Mouse (Mus musculus): ENCODE results near the gene Kif26b. TPM values are rescaled to one million over a fixed set of nuclear protein-coding genes. Genes with fewer than 3 reads are reported as not detected.
A peak's percentile ranks its signal among the peaks of the same experiment; 100 is the strongest.

Kif26b gene
- polyA plus RNA-seq, 1 experiment from 2014 or later = 2.7 TPM

DNA sequence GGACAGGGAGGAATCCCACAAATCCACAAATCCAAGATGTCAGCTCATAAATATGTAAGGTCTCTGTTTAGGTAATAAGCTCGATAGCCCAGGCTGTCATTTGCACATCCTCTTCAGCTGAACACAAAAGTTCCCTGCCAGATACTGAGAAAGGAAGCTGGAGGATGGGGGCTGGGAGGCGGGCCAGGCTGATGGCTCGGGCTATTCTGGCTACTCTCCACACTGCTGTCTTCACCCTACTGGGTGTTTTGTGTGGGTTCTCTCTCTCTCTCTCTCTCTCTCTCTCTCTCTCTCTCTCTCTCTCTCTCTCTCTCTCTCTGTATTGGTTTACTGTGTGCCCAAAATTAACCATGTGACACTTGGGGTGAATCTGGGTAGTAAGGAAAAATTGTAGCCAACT lies 274.2 kb downstream of the Kif26b start:
- 33% methylated on average over 3 of the region's 3 CpGs for WGBS
- ATAC-seq = peak; percentile 44; the same call in 1 of the 2 replicates

DNA sequence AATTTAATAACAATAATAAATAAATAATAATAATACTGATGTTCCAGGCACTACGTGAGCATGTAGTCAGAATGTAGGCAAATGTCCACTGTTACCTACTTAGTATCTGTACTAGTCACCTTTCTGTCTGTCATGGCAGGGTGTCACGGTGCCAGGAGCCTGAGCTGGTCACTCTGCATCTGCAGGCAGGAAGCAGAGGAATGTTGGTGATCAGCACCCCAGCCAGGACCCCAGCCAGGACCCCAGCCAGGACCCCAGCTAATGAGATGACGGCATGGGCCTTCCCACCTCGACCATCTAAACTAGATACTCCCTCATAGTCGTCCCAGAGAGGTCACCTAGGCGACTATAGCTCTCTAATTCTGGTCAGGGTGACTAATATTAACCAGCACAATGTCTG lies 288.6 kb downstream of the Kif26b start:
- ATAC-seq = no peak
- Histone ChIP-seq H3K27me3 (replicated peaks; ENCODE audit: control insufficient read depth, insufficient read depth, low read length) (no peaks in the 10 kb centered on the region), H3K9me3 (replicated peaks; ENCODE audit: control insufficient read depth, low read length) (no peaks in the 10 kb centered on the region), H3K36me3 (ENCODE audit: control insufficient read depth, insufficient read depth, low read length) (no peaks in the 10 kb centered on the region), H3K9ac (ENCODE audit: low read length) (no peak overlapping the region), H3K4me1 (ENCODE audit: control insufficient read depth, insufficient read depth, low read length) (peaks cover 17% of the 10 kb centered on the region; the same call in 1 of the 2 replicates), H3K27ac (ENCODE audit: low read depth, low read length) (no peak overlapping the region), H3K4me2 (ENCODE audit: low read length) (no peak overlapping the region), H3K4me3 (ENCODE audit: low read depth, low read length) (no peak overlapping the region)
- DNase-seq (ENCODE audit: low spot score) = no peak
- 85% methylated on average over 6 of the region's 6 CpGs for WGBS

More for the DNA sequence above, 274.2 kb downstream of the Kif26b start:
- Histone ChIP-seq H3K4me1 (ENCODE audit: control insufficient read depth, insufficient read depth, low read length) (peaks cover 9% of the 10 kb centered on the region; the same call in 1 of the 2 replicates), H3K4me2 (ENCODE audit: low read length) (no peak overlapping the region), H3K27me3 (replicated peaks; ENCODE audit: control insufficient read depth, insufficient read depth, low read length) (no peaks in the 10 kb centered on the region), H3K27ac (ENCODE audit: low read depth, low read length) (no peak overlapping the region), H3K9me3 (replicated peaks; ENCODE audit: control insufficient read depth, low read length) (no peaks in the 10 kb centered on the region), H3K9ac (ENCODE audit: low read length) (no peak overlapping the region), H3K36me3 (ENCODE audit: control insufficient read depth, insufficient read depth, low read length) (no peaks in the 10 kb centered on the region), H3K4me3 (ENCODE audit: low read depth, low read length) (no peak overlapping the region)
- peak; percentile 34 for DNase-seq (ENCODE audit: low spot score)

DNA sequence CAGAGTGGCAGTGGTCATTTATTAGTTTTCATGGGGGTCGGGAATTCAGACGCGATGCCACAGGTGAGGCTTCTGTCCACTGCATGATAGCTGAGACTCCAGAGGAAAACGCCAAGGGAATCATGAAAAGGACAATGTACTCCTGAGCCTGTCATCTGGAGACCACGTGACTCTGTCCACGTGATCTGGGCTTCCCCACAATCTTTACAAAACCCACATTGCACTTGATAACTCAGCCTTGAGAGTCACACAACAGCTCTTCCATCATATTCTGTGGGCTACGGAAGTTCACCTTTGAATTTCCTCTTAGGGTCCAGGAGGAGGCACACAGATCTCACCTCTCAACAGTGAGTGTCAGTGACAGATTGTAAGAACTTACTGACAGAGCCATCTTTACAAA lies 290.1 kb downstream of the Kif26b start:
- no peak overlapping the region for H3K9ac ChIP-seq (ENCODE audit: low read length)
- no peaks in the 10 kb centered on the region for H3K36me3 ChIP-seq (ENCODE audit: control insufficient read depth, insufficient read depth, low read length)
- 0 out of 2 replicates have a peak, but pooled peaks cover 3% of the 10 kb centered on the region for H3K27me3 ChIP-seq (replicated peaks; ENCODE audit: control insufficient read depth, insufficient read depth, low read length)
- ATAC-seq (no peak), DNase-seq (ENCODE audit: low spot score) (no peak)
- no peak overlapping the region for H3K4me2 ChIP-seq (ENCODE audit: low read length)
- H3K4me1 ChIP-seq (ENCODE audit: control insufficient read depth, insufficient read depth, low read length) = peaks cover 17% of the 10 kb centered on the region; the same call in 1 of the 2 replicates
- H3K27ac ChIP-seq (ENCODE audit: low read depth, low read length) = no peak overlapping the region
- WGBS = 93% methylated on average over 7 of the region's 7 CpGs
- H3K9me3 ChIP-seq (replicated peaks; ENCODE audit: control insufficient read depth, low read length) = no peaks in the 10 kb centered on the region
- H3K4me3 ChIP-seq (ENCODE audit: low read depth, low read length) = no peak overlapping the region

DNA sequence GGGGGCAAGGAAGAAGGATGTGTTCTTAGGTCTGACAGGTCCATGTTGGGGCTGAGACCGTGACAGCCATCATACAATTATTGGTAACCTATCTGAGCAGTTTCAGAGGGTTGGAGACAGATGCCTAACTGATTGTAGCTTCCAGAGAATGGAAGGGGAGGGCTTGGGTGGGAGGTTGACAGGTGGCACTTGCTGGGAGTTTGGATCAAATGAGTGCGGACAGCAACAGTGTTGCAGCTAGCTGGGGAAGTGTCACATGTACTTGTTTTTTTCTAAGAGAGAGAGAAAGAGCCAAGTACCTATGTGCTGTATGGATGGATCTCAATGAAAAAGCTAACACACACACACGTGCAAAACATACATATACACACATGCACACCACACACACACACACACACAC lies 291.2 kb downstream of the Kif26b start:
- ATAC-seq = no peak
- no peak overlapping the region for H3K27ac ChIP-seq (ENCODE audit: low read depth, low read length)
- WGBS = 69% methylated on average over 3 of the region's 3 CpGs
- H3K36me3 ChIP-seq (ENCODE audit: control insufficient read depth, insufficient read depth, low read length) = no peaks in the 10 kb centered on the region
- H3K4me1 ChIP-seq (ENCODE audit: control insufficient read depth, insufficient read depth, low read length) = peaks cover 17% of the 10 kb centered on the region; the same call in 1 of the 2 replicates
- no peak for DNase-seq (ENCODE audit: low spot score)
- no peak overlapping the region for H3K4me3 ChIP-seq (ENCODE audit: low read depth, low read length)
- H3K27me3 ChIP-seq (replicated peaks; ENCODE audit: control insufficient read depth, insufficient read depth, low read length) = 0 out of 2 replicates have a peak, but pooled peaks cover 3% of the 10 kb centered on the region
- H3K9ac ChIP-seq (ENCODE audit: low read length) = no peak overlapping the region
- H3K9me3 ChIP-seq (replicated peaks; ENCODE audit: control insufficient read depth, low read length) = no peaks in the 10 kb centered on the region
- no peak overlapping the region for H3K4me2 ChIP-seq (ENCODE audit: low read length)

DNA sequence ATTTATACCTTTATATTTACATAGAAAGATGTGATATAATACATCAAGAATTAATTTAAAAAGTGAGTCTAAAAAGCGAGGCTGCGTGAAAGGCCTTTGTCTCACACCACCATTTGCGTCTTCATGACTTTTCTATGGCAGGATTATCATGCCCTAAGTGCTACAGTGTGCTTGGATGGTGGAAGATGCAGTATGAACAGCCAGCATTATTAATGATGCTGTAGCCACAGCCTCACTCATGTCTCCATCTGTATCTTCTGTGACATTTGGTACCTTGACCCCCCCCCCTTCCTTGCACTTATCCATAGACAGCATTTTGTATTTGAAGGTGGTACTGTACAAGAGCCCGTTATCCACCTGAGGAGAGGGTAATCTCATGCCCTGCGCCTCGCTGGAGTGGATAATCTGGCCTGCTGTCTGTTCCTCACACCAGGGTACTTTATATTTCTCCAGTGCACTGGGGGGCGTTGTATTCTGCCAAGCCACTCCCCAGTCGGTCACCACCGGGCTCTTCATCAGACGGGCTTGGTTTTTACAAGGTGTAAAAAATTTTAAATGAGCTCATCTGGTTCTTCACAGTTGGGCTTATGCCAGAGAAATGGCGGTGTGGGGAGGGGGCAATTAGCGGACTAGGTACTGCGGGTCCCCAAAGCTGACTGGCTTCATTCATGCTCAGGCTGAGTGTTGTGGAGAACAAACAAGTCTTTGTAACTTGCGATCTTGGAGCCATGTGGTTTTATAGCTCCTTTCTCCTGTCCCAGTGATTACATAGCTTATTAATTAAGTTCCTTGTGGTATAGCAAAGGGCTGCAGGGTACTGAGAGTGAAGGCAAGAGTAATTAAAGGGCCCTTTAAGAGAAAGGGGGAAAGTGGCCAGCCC lies 291.9 kb downstream of the Kif26b start:
- Histone ChIP-seq H3K9me3 (replicated peaks; ENCODE audit: control insufficient read depth, low read length) (no peaks in the 10 kb centered on the region), H3K4me3 (ENCODE audit: low read depth, low read length) (no peak overlapping the region), H3K27ac (ENCODE audit: low read depth, low read length) (no peak overlapping the region), H3K4me2 (ENCODE audit: low read length) (no peak overlapping the region), H3K4me1 (ENCODE audit: control insufficient read depth, insufficient read depth, low read length) (peaks cover 20% of the 10 kb centered on the region; the same call in 1 of the 2 replicates), H3K27me3 (replicated peaks; ENCODE audit: control insufficient read depth, insufficient read depth, low read length) (0 out of 2 replicates have a peak, but pooled peaks cover 3% of the 10 kb centered on the region), H3K36me3 (ENCODE audit: control insufficient read depth, insufficient read depth, low read length) (no peaks in the 10 kb centered on the region), H3K9ac (ENCODE audit: low read length) (no peak overlapping the region)
- DNase-seq (ENCODE audit: low spot score) = peak; percentile 93
- peak; percentile 94 for ATAC-seq
- 14% methylated on average over 14 of the region's 14 CpGs for WGBS

DNA sequence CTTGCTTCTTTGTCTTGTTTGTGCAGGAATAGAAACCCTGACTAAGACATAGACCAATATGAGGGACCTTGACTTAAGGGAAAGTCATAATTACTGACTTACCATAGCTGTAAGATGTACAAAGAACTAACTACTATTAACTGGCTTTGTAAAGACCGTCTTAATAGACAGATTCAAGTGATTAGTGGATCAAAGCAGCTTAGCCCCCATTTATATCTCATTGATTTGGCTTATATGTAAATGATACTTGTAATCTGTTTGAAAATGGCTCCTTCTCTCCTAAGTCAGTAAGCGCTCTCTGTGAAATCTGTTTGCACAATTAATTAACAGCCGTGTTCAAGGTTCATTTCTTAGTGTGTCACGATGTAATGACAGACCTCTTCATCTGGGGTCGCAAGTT lies 295.9 kb downstream of the Kif26b start:
- Histone ChIP-seq H3K9ac (ENCODE audit: low read length) (no peak overlapping the region), H3K27me3 (replicated peaks; ENCODE audit: control insufficient read depth, insufficient read depth, low read length) (0 out of 2 replicates have a peak, but pooled peaks cover 3% of the 10 kb centered on the region), H3K4me1 (ENCODE audit: control insufficient read depth, insufficient read depth, low read length) (peaks cover 23% of the 10 kb centered on the region; the same call in 1 of the 2 replicates), H3K4me3 (ENCODE audit: low read depth, low read length) (no peak overlapping the region), H3K9me3 (replicated peaks; ENCODE audit: control insufficient read depth, low read length) (no peaks in the 10 kb centered on the region), H3K27ac (ENCODE audit: low read depth, low read length) (no peak overlapping the region), H3K36me3 (ENCODE audit: control insufficient read depth, insufficient read depth, low read length) (no peaks in the 10 kb centered on the region), H3K4me2 (ENCODE audit: low read length) (no peak overlapping the region)
- ATAC-seq = no peak
- no peak for DNase-seq (ENCODE audit: low spot score)
- 23% methylated on average over 5 of the region's 5 CpGs for WGBS

DNA sequence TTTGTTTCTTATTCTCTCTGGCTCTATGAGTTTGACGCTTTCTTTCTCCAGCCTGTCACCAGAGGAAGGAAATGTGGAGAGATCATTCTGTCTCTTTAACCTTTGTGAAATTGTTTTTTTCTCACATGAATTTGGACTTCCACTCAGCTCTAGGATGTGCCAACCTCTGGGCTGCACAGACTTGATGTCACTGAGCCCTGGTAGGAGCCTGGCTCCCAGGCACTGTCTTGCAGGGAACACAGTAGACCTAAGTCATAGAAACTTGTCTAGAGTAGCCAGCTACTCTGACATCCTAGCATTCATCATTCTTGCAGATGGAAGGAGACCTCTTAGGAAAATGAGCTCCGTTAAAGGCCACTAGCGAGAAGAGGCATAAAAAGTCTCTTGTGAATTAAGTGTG lies 298.3 kb downstream of the Kif26b start:
- H3K4me1 ChIP-seq (ENCODE audit: control insufficient read depth, insufficient read depth, low read length) = peaks cover 9% of the 10 kb centered on the region; the same call in 1 of the 2 replicates
- no peak overlapping the region for H3K9ac ChIP-seq (ENCODE audit: low read length)
- DNase-seq (ENCODE audit: low spot score) (no peak), ATAC-seq (no peak)
- H3K4me3 ChIP-seq (ENCODE audit: low read depth, low read length) = no peak overlapping the region
- WGBS = 81% methylated on average over 3 of the region's 3 CpGs
- no peak overlapping the region for H3K4me2 ChIP-seq (ENCODE audit: low read length)
- H3K27ac ChIP-seq (ENCODE audit: low read depth, low read length) = no peak overlapping the region
- H3K27me3 ChIP-seq (replicated peaks; ENCODE audit: control insufficient read depth, insufficient read depth, low read length) = 0 out of 2 replicates have a peak, but pooled peaks cover 3% of the 10 kb centered on the region
- no peaks in the 10 kb centered on the region for H3K9me3 ChIP-seq (replicated peaks; ENCODE audit: control insufficient read depth, low read length)
- no peaks in the 10 kb centered on the region for H3K36me3 ChIP-seq (ENCODE audit: control insufficient read depth, insufficient read depth, low read length)

DNA sequence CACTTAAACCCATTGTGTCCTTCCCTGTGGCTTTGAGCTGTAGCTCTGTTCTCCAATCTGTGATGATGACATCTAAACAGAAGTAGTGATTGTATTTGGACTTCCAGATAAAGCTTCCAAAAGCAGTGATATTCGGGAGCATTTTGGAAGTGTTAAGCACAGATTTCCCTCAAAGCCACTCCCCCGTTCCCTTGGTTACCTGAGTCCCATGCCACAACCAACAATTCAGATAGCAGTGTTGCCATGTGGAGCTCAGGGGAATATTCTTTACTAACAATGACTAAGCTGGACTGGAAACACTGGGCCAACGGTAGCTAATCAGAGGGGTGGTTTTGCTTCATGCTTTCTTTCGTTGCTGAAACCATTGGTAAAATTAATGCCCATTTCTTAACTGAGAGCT lies 300.5 kb downstream of the Kif26b start:
- H3K36me3 ChIP-seq (ENCODE audit: control insufficient read depth, insufficient read depth, low read length) = no peaks in the 10 kb centered on the region
- H3K4me3 ChIP-seq (ENCODE audit: low read depth, low read length) = no peak overlapping the region
- H3K27ac ChIP-seq (ENCODE audit: low read depth, low read length) = no peak overlapping the region
- DNase-seq (ENCODE audit: low spot score) = no peak
- H3K9me3 ChIP-seq (replicated peaks; ENCODE audit: control insufficient read depth, low read length) = no peaks in the 10 kb centered on the region
- no peak overlapping the region for H3K4me2 ChIP-seq (ENCODE audit: low read length)
- WGBS = 63% methylated on average over 4 of the region's 4 CpGs
- no peak for ATAC-seq
- H3K27me3 ChIP-seq (replicated peaks; ENCODE audit: control insufficient read depth, insufficient read depth, low read length) = no peaks in the 10 kb centered on the region
- peaks cover 9% of the 10 kb centered on the region; the same call in 1 of the 2 replicates for H3K4me1 ChIP-seq (ENCODE audit: control insufficient read depth, insufficient read depth, low read length)
- no peak overlapping the region for H3K9ac ChIP-seq (ENCODE audit: low read length)

DNA sequence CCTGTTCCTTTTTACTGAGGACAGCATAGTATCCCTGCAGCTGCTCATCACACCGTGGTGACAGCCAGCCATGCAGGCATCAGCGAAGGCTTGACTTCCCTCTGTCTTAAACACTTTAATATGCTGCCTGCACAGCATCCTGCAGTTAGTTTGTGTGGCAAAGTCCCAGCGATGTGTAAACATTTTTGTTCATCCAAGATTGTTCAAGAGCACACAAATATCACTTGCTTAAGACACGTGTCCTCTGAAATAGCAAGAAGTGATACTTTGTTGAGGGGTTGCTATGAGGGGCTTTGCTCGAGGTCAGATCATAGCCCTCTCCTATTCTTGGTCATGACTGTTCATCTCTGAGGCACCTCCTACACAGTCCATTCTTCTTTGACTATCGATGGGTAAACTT lies 303.6 kb downstream of the Kif26b start:
- peaks cover 6% of the 10 kb centered on the region for H3K4me1 ChIP-seq (ENCODE audit: control insufficient read depth, insufficient read depth, low read length)
- H3K9ac ChIP-seq (ENCODE audit: low read length) = no peak overlapping the region
- DNase-seq (ENCODE audit: low spot score) = no peak
- no peak overlapping the region for H3K4me2 ChIP-seq (ENCODE audit: low read length)
- H3K9me3 ChIP-seq (replicated peaks; ENCODE audit: control insufficient read depth, low read length) = no peaks in the 10 kb centered on the region
- 80% methylated on average over 6 of the region's 6 CpGs for WGBS
- ATAC-seq = no peak
- no peak overlapping the region for H3K27ac ChIP-seq (ENCODE audit: low read depth, low read length)
- H3K27me3 ChIP-seq (replicated peaks; ENCODE audit: control insufficient read depth, insufficient read depth, low read length) = no peaks in the 10 kb centered on the region
- no peak overlapping the region for H3K4me3 ChIP-seq (ENCODE audit: low read depth, low read length)
- no peaks in the 10 kb centered on the region for H3K36me3 ChIP-seq (ENCODE audit: control insufficient read depth, insufficient read depth, low read length)

Data from forebrain, embryonic 14.5 days (tissue).